Mouse (Mus musculus) hindbrain, embryonic 11.5 days (tissue): Measurements from ENCODE around the gene Omg. TPM values are rescaled to one million over a fixed set of nuclear protein-coding genes. Genes with fewer than 3 reads are reported as not detected.

ENCODE experiments used
- ATAC-seq: fragments of 200-750 bp; cut with Nextera tagmentation; 2 replicates; pipeline ENCODE4 v1.8.0; 2017; ENCODE audit warnings: mild to moderate bottlenecking, moderate TSS enrichment, moderate library complexity; ENCODE audit not compliant: low FRiP score
- DNase-seq: peaks from one replicate; pipeline ENCODE4 v3.0.0-alpha.2; 2015; ENCODE audit warnings: low spot score
- H3K27ac ChIP-seq: fragments of 300-500 bp; sonication (generic); 2 replicates; pipeline ENCODE4 v1.5.1; 2014; ENCODE audit warnings: mild to moderate bottlenecking, low read depth, low read length
- H3K27me3 ChIP-seq: fragments of 300-500 bp; sonication (generic); 2 replicates; pipeline ENCODE4 v1.6.1; 2014; ENCODE audit warnings: mild to moderate bottlenecking, low read length, moderate library complexity, mixed read lengths; ENCODE audit not compliant: control insufficient read depth, insufficient read depth
- H3K36me3 ChIP-seq: fragments of 300-500 bp; sonication (generic); 2 replicates; pipeline ENCODE4 v1.6.1; 2014; ENCODE audit warnings: mild to moderate bottlenecking, low read length, moderate library complexity, mixed read lengths; ENCODE audit not compliant: control insufficient read depth, insufficient read depth
- H3K4me1 ChIP-seq: fragments of 300-500 bp; sonication (generic); replicated peaks from 2 replicates; pipeline ENCODE4 v1.6.1; 2014; ENCODE audit warnings: low read length, mixed read lengths; ENCODE audit not compliant: control insufficient read depth, insufficient read depth
- H3K4me2 ChIP-seq: fragments of 300-500 bp; sonication (generic); replicated peaks from 2 replicates; pipeline ENCODE4 v1.6.1; 2014; ENCODE audit warnings: mild to moderate bottlenecking, low read depth, low read length
- H3K4me3 ChIP-seq: fragments of 300-500 bp; sonication (generic); 2 replicates; pipeline ENCODE4 v1.5.1; 2014; ENCODE audit warnings: low read depth, low read length
- H3K9ac ChIP-seq: fragments of 300-500 bp; sonication (generic); 2 replicates; pipeline ENCODE4 v1.6.1; 2014; ENCODE audit warnings: low read depth, low read length
- H3K9me3 ChIP-seq: fragments of 300-500 bp; sonication (generic); 2 replicates; pipeline ENCODE4 v1.6.1; 2016; ENCODE audit warnings: low read length; ENCODE audit not compliant: control insufficient read depth
- WGBS: fragments of 180-500 bp; shearing (Covaris S2); extraction: QIAGEN DNeasy Blood & Tissue Kit; methylation state at CpG from one replicate; pipeline ENCODE4 v1.1.7; 2014; 5-methylcytosine and 5-hydroxymethylcytosine counted together
- polyA plus RNA-seq: library from polyadenylated mRNA; unstranded; fragments of >200 nt; fragmentation: Nextera tagmentation; extraction: Ambion mirVana; gene quantifications from 2 replicates; pipeline ENCODE4 v1.2.1, GENCODE M21; 2014

Gene Omg
- polyA plus RNA-seq, 1 experiment from 2014 or later: 0.73 TPM

GRCm38 (mm10) chr11:79521930-79522329 lies 18.0 kb upstream of the Omg start:
- no peaks in the 10 kb centered on the region for H3K9me3 ChIP-seq

GRCm38 (mm10) chr11:79520772-79521171 lies 16.9 kb upstream of the Omg start:
- Histone ChIP-seq H3K27me3 (no peaks in the 10 kb centered on the region), H3K36me3 (no peaks in the 10 kb centered on the region), H3K9me3 (no peaks in the 10 kb centered on the region), H3K27ac (no peak overlapping the region), H3K4me3 (no peak overlapping the region), H3K4me2 (no peak overlapping the region), H3K4me1 (no peaks in the 10 kb centered on the region), H3K9ac (no peak overlapping the region)
- DNase-seq (no peak), ATAC-seq (no peak)

More at GRCm38 (mm10) chr11:79521930-79522329, 18.0 kb upstream of the Omg start:
- Histone ChIP-seq H3K4me1 (no peaks in the 10 kb centered on the region), H3K9ac (no peak overlapping the region), H3K27me3 (no peaks in the 10 kb centered on the region), H3K4me2 (no peak overlapping the region), H3K27ac (no peak overlapping the region), H3K4me3 (no peak overlapping the region), H3K36me3 (no peaks in the 10 kb centered on the region)
- ATAC-seq (no peak), DNase-seq (no peak)

- H3K27me3 ChIP-seq: no peaks in the 10 kb centered on the region
- no peaks in the 10 kb centered on the region for H3K9me3 ChIP-seq
- DNase-seq: no peak
- no peak overlapping the region for H3K4me3 ChIP-seq
- no peak for ATAC-seq
- no peak overlapping the region for H3K4me2 ChIP-seq
- H3K27ac ChIP-seq: no peak overlapping the region
- WGBS: 71% methylated on average over 1 of the region's 1 CpGs
- no peaks in the 10 kb centered on the region for H3K4me1 ChIP-seq
- H3K9ac ChIP-seq: no peak overlapping the region
- H3K36me3 ChIP-seq: no peaks in the 10 kb centered on the region
Measured at GRCm38 (mm10) chr11:79519878-79520291, 16.0 kb upstream of the Omg start.

GRCm38 (mm10) chr11:79519299-79519698 lies 15.4 kb upstream of the Omg start:
- H3K36me3 ChIP-seq: no peaks in the 10 kb centered on the region
- WGBS: 90% methylated on average over 6 of the region's 6 CpGs
- no peak for DNase-seq
- no peaks in the 10 kb centered on the region for H3K4me1 ChIP-seq
- no peak overlapping the region for H3K9ac ChIP-seq
- no peak overlapping the region for H3K4me3 ChIP-seq
- no peak overlapping the region for H3K27ac ChIP-seq
- H3K4me2 ChIP-seq: no peak overlapping the region
- no peaks in the 10 kb centered on the region for H3K9me3 ChIP-seq
- no peak for ATAC-seq
- no peaks in the 10 kb centered on the region for H3K27me3 ChIP-seq

GRCm38 (mm10) chr11:79515798-79516197 lies 11.9 kb upstream of the Omg start:
- Histone ChIP-seq H3K36me3 (no peaks in the 10 kb centered on the region), H3K4me3 (no peak overlapping the region), H3K9ac (no peak overlapping the region), H3K9me3 (no peaks in the 10 kb centered on the region), H3K27ac (no peak overlapping the region), H3K27me3 (no peaks in the 10 kb centered on the region), H3K4me1 (no peaks in the 10 kb centered on the region), H3K4me2 (no peak overlapping the region)
- 95% methylated on average over 2 of the region's 2 CpGs for WGBS
- no peak for ATAC-seq
- DNase-seq: no peak

- ATAC-seq (no peak), DNase-seq (no peak)
- H3K4me1 ChIP-seq: no peaks in the 10 kb centered on the region
- no peaks in the 10 kb centered on the region for H3K36me3 ChIP-seq
- no peak overlapping the region for H3K27ac ChIP-seq
- no peak overlapping the region for H3K9ac ChIP-seq
- H3K4me3 ChIP-seq: no peak overlapping the region
- WGBS: 77% methylated on average over 6 of the region's 6 CpGs
- no peaks in the 10 kb centered on the region for H3K27me3 ChIP-seq
- H3K4me2 ChIP-seq: no peak overlapping the region
- no peaks in the 10 kb centered on the region for H3K9me3 ChIP-seq
Measured at GRCm38 (mm10) chr11:79515331-79515730, 11.4 kb upstream of the Omg start.

GRCm38 (mm10) chr11:79511970-79512369 lies 8.1 kb upstream of the Omg start:
- 89% methylated on average over 3 of the region's 3 CpGs for WGBS
- H3K27ac ChIP-seq: no peak overlapping the region
- ATAC-seq (no peak), DNase-seq (no peak)
- H3K36me3 ChIP-seq: no peaks in the 10 kb centered on the region
- H3K4me2 ChIP-seq: no peak overlapping the region
- no peak overlapping the region for H3K9ac ChIP-seq
- no peaks in the 10 kb centered on the region for H3K27me3 ChIP-seq
- no peak overlapping the region for H3K4me3 ChIP-seq
- H3K9me3 ChIP-seq: no peaks in the 10 kb centered on the region
- no peaks in the 10 kb centered on the region for H3K4me1 ChIP-seq

GRCm38 (mm10) chr11:79504506-79504905 lies 622 bp upstream of the Omg start:
- ATAC-seq: no peak

GRCm38 (mm10) chr11:79502917-79503316 lies 967 bp downstream of the Omg start:
- Histone ChIP-seq H3K4me1 (no peaks in the 10 kb centered on the region), H3K9me3 (no peaks in the 10 kb centered on the region), H3K27me3 (no peaks in the 10 kb centered on the region), H3K4me2 (no peak overlapping the region), H3K36me3 (no peaks in the 10 kb centered on the region), H3K9ac (no peak overlapping the region), H3K27ac (no peak overlapping the region), H3K4me3 (no peak overlapping the region)
- WGBS: 38% methylated on average over 2 of the region's 2 CpGs
- no peak for DNase-seq
- no peak for ATAC-seq

More at GRCm38 (mm10) chr11:79504506-79504905, 622 bp upstream of the Omg start:
- Histone ChIP-seq H3K36me3 (no peaks in the 10 kb centered on the region), H3K27ac (no peak overlapping the region), H3K9ac (no peak overlapping the region), H3K4me3 (no peak overlapping the region), H3K9me3 (no peaks in the 10 kb centered on the region), H3K4me1 (no peaks in the 10 kb centered on the region), H3K4me2 (no peak overlapping the region), H3K27me3 (no peaks in the 10 kb centered on the region)
- no peak for DNase-seq
- WGBS: 84% methylated on average over 7 of the region's 7 CpGs
